Mouse (Mus musculus) heart, embryonic 12.5 days (tissue): ENCODE results near the gene Fut1. TPM values are rescaled to one million over a fixed set of nuclear protein-coding genes. Genes with fewer than 3 reads are reported as not detected.
A peak's percentile ranks its signal among the peaks of the same experiment; 100 is the strongest.
"Not testable (repeated sequence)": the region's sequence is repeated elsewhere in the genome, so short reads cannot be mapped to it uniquely, and the experiment has no call there.

Experiments used
- ATAC-seq: fragments of 200-750 bp; cut with Nextera tagmentation; 2 replicates; pipeline ENCODE4 v1.8.0; 2017; ENCODE audit warnings: moderate TSS enrichment, moderate library complexity; ENCODE audit not compliant: insufficient number of reproducible peaks, low FRiP score
- H3K27ac ChIP-seq: fragments of 300-500 bp; sonication (generic); 2 replicates; pipeline ENCODE4 v1.5.1; 2016; ENCODE audit warnings: mild to moderate bottlenecking, moderate library complexity; ENCODE audit not compliant: poor library complexity, severe bottlenecking
- H3K27me3 ChIP-seq: fragments of 300-500 bp; sonication (generic); replicated peaks from 2 replicates; pipeline ENCODE4 v1.6.1; 2016; ENCODE audit warnings: mild to moderate bottlenecking, moderate library complexity
- H3K36me3 ChIP-seq: fragments of 300-500 bp; sonication (generic); 2 replicates; pipeline ENCODE4 v1.6.1; 2016; ENCODE audit warnings: mild to moderate bottlenecking, moderate library complexity
- H3K4me1 ChIP-seq: fragments of 300-500 bp; sonication (generic); replicated peaks from 2 replicates; pipeline ENCODE4 v1.6.1; 2016; ENCODE audit warnings: mild to moderate bottlenecking
- H3K4me2 ChIP-seq: fragments of 300-500 bp; sonication (generic); 2 replicates; pipeline ENCODE4 v1.6.1; 2016; ENCODE audit warnings: mild to moderate bottlenecking, moderate library complexity
- H3K4me3 ChIP-seq: fragments of 300-500 bp; sonication (generic); 2 replicates; pipeline ENCODE4 v1.5.1; 2016; ENCODE audit warnings: mild to moderate bottlenecking
- H3K9ac ChIP-seq: fragments of 300-500 bp; sonication (generic); 2 replicates; pipeline ENCODE4 v1.6.1; 2016; ENCODE audit warnings: mild to moderate bottlenecking, moderate library complexity
- H3K9me3 ChIP-seq: fragments of 300-500 bp; sonication (generic); replicated peaks from 2 replicates; pipeline ENCODE4 v1.6.1; 2016; ENCODE audit warnings: mild to moderate bottlenecking, moderate library complexity
- WGBS: fragments of 180-500 bp; shearing (Covaris S2); methylation state at CpG from one replicate; pipeline ENCODE4 v1.1.7; 2016; 5-methylcytosine and 5-hydroxymethylcytosine counted together
- polyA plus RNA-seq: library from polyadenylated mRNA; unstranded; fragments of >200 nt; fragmentation: Nextera tagmentation; extraction: Ambion mirVana; gene quantifications from 2 replicates; pipeline ENCODE4 v1.2.1, GENCODE M21; 2016

Gene Fut1
- polyA plus RNA-seq, 1 experiment from 2014 or later: not detected

DNA sequence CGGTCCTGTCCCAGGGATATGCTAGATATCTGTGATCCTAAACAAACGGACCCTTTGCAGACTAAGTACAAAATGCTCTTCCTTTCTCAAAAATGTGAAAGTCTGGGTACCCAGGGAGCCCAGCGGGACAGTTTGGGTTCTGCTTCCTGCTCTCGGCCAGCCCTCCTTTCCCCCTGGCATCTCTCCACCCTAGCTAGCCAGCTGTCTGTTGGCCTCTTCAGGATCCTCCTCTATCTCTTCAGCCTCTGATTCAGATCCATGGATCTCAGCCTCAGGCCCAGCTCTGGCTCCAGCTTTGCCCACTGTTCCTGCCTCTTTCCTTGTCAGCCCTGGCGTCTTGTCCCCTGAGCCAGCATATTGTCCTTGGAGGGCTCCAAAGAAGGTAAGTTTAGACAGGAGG is 25.0 kb downstream of the Fut1 start:
- Histone ChIP-seq H3K4me2 (peak overlapping the region; percentile 80), H3K4me1 (peaks cover 64% of the 10 kb centered on the region), H3K27ac (no peak overlapping the region), H3K4me3 (no peak overlapping the region), H3K36me3 (peaks cover 10% of the 10 kb centered on the region), H3K27me3 (no peaks in the 10 kb centered on the region; the same call in 1 of the 2 replicates), H3K9ac (peak overlapping the region; percentile 74; the same call in 1 of the 2 replicates), H3K9me3 (no peaks in the 10 kb centered on the region)
- WGBS: 64% methylated on average over 5 of the region's 5 CpGs
- no peak for ATAC-seq

- Histone ChIP-seq H3K36me3 (peaks cover 5% of the 10 kb centered on the region), H3K4me2 (peak overlapping the region; percentile 80), H3K4me3 (peak overlapping the region; percentile 49), H3K4me1 (peaks cover 63% of the 10 kb centered on the region), H3K27me3 (no peaks in the 10 kb centered on the region; the same call in 1 of the 2 replicates), H3K9me3 (no peaks in the 10 kb centered on the region), H3K27ac (peak overlapping the region; percentile 45; the same call in 1 of the 2 replicates), H3K9ac (peak overlapping the region; percentile 74)
- 47% methylated on average over 16 of the region's 16 CpGs for WGBS
- no peak for ATAC-seq
Observed at GRCm38 (mm10) chr7:45642503-45643255, 25.6 kb downstream of the Fut1 start.

GRCm38 (mm10) chr7:45643441-45644178 is 26.5 kb downstream of the Fut1 start:
- Histone ChIP-seq H3K27me3 (no peaks in the 10 kb centered on the region; the same call in 1 of the 2 replicates), H3K4me1 (peaks cover 53% of the 10 kb centered on the region), H3K36me3 (peaks cover 3% of the 10 kb centered on the region; the same call in 1 of the 2 replicates), H3K4me3 (peak overlapping the region; percentile 49), H3K9ac (peak overlapping the region; percentile 74), H3K27ac (peak overlapping the region; percentile 57; the same call in 1 of the 2 replicates), H3K4me2 (peak overlapping the region; percentile 80), H3K9me3 (no peaks in the 10 kb centered on the region)
- 9% methylated on average over 28 of the region's 28 CpGs for WGBS
- ATAC-seq: peak; percentile 90

- WGBS: 14% methylated on average over 18 of the region's 18 CpGs
- Histone ChIP-seq H3K4me2 (peak overlapping the region; percentile 80), H3K9ac (peak overlapping the region; percentile 28; the same call in 1 of the 2 replicates), H3K27me3 (no peaks in the 10 kb centered on the region; the same call in 1 of the 2 replicates), H3K4me3 (peak overlapping the region; percentile 49), H3K27ac (peak overlapping the region; percentile 57; the same call in 1 of the 2 replicates), H3K9me3 (no peaks in the 10 kb centered on the region), H3K4me1 (peaks cover 49% of the 10 kb centered on the region), H3K36me3 (peaks cover 3% of the 10 kb centered on the region; the same call in 1 of the 2 replicates)
- no peak for ATAC-seq
Observed at GRCm38 (mm10) chr7:45644183-45644582, 27.1 kb downstream of the Fut1 start.

DNA sequence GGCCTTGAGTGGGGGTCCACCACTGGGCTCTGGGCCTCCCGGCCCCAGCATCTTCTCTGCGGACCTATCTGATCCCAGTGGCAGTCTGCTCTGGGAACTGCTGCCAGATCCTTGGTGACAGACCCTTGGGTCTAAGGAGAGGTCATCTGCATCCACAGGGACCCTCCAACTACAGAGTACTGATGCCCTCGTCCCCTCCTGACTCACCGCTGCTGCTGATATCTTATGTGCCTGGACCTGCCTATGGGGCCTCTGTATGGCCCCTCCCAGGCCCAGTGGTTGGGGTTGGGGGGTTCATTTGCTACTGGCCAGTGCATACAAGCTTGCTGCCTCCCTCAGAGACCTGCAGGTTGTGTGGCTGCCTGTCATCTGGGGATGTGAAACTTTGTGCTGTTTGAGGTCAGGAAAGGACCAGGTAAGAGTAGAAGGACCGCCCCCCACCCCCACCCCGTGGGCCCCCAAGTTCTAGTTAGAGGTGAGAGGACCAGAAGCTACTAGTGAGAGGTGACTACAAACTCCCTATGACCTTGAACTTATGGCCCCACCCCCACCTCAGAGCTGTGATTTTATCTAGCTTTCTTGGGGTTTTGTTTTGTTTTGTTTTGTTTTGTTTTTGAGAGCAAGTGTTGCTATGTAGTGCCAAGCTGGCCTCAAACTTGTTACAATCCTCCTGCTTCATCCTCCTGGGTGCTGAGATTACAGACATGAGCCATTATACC is 27.9 kb downstream of the Fut1 start:
- Histone ChIP-seq H3K27me3 (no peaks in the 10 kb centered on the region; the same call in 1 of the 2 replicates), H3K36me3 (peaks cover 3% of the 10 kb centered on the region; the same call in 1 of the 2 replicates), H3K4me2 (peak overlapping the region; percentile 80), H3K4me3 (no peak overlapping the region), H3K4me1 (peaks cover 49% of the 10 kb centered on the region), H3K9ac (peak overlapping the region; percentile 33; the same call in 1 of the 2 replicates), H3K9me3 (no peaks in the 10 kb centered on the region), H3K27ac (no peak overlapping the region)
- no peak for ATAC-seq
- 73% methylated on average over 6 of the region's 6 CpGs for WGBS

- no peaks in the 10 kb centered on the region for H3K27me3 ChIP-seq
- no peak overlapping the region for H3K27ac ChIP-seq
- no peak overlapping the region for H3K4me2 ChIP-seq
- peaks cover 48% of the 10 kb centered on the region for H3K4me1 ChIP-seq
- no peak overlapping the region for H3K4me3 ChIP-seq
- WGBS: 74% methylated on average over 7 of the region's 7 CpGs
- no peak for ATAC-seq
- peaks cover 3% of the 10 kb centered on the region; the same call in 1 of the 2 replicates for H3K36me3 ChIP-seq
- H3K9me3 ChIP-seq: no peaks in the 10 kb centered on the region
- H3K9ac ChIP-seq: no peak overlapping the region
Observed at GRCm38 (mm10) chr7:45645591-45645971, 28.5 kb downstream of the Fut1 start.

DNA sequence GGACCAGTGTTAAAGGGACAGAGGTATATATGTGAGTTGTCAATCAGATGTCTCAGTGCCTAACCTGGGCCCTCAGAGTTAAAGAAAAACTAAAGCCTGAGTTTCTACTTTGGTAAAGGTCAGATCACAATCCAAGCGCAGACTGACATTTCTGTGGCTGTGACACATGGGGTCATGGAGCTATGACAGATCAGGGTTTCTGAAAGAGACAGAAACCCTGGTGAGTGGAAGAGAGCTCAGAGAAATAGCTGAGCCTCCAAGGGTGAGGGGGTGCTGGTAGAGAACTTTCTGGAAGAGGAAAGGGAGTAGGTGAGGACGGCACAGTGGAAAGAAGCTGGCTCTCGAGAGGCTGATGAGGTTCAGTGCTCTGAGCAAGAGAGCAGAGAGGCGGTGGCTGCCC is 29.6 kb downstream of the Fut1 start:
- 70% methylated on average over 4 of the region's 4 CpGs for WGBS
- Histone ChIP-seq H3K9ac (no peak overlapping the region), H3K4me2 (no peak overlapping the region), H3K9me3 (no peaks in the 10 kb centered on the region), H3K4me1 (peaks cover 37% of the 10 kb centered on the region), H3K27me3 (no peaks in the 10 kb centered on the region), H3K36me3 (peaks cover 3% of the 10 kb centered on the region; the same call in 1 of the 2 replicates), H3K27ac (no peak overlapping the region), H3K4me3 (no peak overlapping the region)
- ATAC-seq: no peak

GRCm38 (mm10) chr7:45649351-45649750 is 32.3 kb downstream of the Fut1 start:
- H3K9ac ChIP-seq: no peak overlapping the region
- no peak overlapping the region for H3K4me3 ChIP-seq
- no peaks in the 10 kb centered on the region for H3K9me3 ChIP-seq
- peak overlapping the region; percentile 74 for H3K27ac ChIP-seq
- 41% methylated on average over 8 of the region's 8 CpGs for WGBS
- H3K27me3 ChIP-seq: no peaks in the 10 kb centered on the region
- H3K4me1 ChIP-seq: peaks cover 21% of the 10 kb centered on the region
- H3K36me3 ChIP-seq: peaks cover 3% of the 10 kb centered on the region; the same call in 1 of the 2 replicates
- ATAC-seq: no peak
- peak overlapping the region; percentile 5; the same call in 1 of the 2 replicates for H3K4me2 ChIP-seq

DNA sequence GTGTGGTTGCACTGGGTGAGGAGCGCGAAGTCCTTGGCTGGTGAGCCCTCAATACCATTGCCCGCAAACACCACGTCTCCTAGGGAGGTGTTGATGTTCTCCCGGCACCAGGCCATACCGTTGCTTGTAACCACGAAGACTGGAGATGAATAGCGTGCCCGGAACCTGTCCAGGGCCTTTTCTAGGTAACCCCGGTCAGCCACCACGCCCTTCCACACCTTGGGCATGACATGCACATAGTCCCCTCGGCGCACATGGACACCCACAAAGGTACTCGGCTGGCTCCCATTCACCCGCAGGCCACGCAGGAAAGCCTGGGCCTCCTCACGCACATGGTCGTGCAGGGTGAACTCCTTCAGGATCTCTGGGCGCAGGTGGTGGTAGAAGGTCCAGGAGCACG is 33.4 kb downstream of the Fut1 start:
- WGBS: 90% methylated on average over 20 of the region's 20 CpGs
- H3K9me3 ChIP-seq, H3K9ac ChIP-seq, H3K4me2 ChIP-seq, H3K4me3 ChIP-seq, H3K36me3 ChIP-seq, H3K27me3 ChIP-seq, H3K27ac ChIP-seq, ATAC-seq: not testable (repeated sequence)
- H3K4me1 ChIP-seq: peaks cover 18% of the 10 kb centered on the region

- peak; percentile 46; the same call in 1 of the 2 replicates for ATAC-seq
- no peak overlapping the region for H3K9ac ChIP-seq
- H3K9me3 ChIP-seq: peaks cover 7% of the 10 kb centered on the region; the same call in 1 of the 2 replicates
- peaks cover 15% of the 10 kb centered on the region for H3K4me1 ChIP-seq
- H3K4me2 ChIP-seq: peak overlapping the region; percentile 54
- H3K36me3 ChIP-seq: no peaks in the 10 kb centered on the region
- H3K27me3 ChIP-seq: 0 out of 2 replicates have a peak, but pooled peaks cover 2% of the 10 kb centered on the region
- no peak overlapping the region; the same call in 1 of the 2 replicates for H3K4me3 ChIP-seq
- 20% methylated on average over 17 of the region's 17 CpGs for WGBS
- H3K27ac ChIP-seq: no peak overlapping the region
Observed at GRCm38 (mm10) chr7:45654424-45655047, 37.4 kb downstream of the Fut1 start.
